Mouse (Mus musculus): ENCODE data around the gene Aurka.

DNA sequence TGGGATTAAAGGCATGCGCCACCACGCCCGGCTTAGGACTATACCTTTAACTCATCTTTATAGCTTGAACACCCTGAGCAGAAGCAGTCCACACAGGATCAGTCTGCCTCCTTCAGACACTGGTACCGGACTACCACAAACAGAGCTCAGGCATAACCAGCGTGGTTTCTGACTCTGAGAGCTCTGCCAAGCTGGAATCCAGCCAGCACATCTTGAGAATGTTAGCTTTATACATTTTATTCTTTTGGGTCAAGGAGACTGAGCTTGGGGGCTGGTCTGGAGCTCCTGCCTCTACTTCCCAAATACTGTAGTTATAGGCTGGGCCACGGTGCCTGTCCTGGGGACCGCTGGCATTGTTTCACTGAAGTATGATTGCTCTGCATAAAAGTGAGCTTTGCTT, 26.6 kb downstream of the Aurka start:
- TF ChIP-seq POLR2A (IDR thresholded peaks at IDR 0.05; ENCODE audit: borderline replicate concordance, control insufficient read depth, low read depth, low read length) (no peak), CTCF (IDR thresholded peaks at IDR 0.05; ENCODE audit: control insufficient read depth, insufficient read depth, low read length) (no peak)
